Mouse (Mus musculus) liver, postnatal 0 days (tissue): Measurements from ENCODE around the gene Trmt1. TPM values are rescaled to one million over a fixed set of nuclear protein-coding genes. Genes with fewer than 3 reads are reported as not detected.
A peak's percentile ranks its signal among the peaks of the same experiment; 100 is the strongest.
"Not testable (repeated sequence)": the region's sequence is repeated elsewhere in the genome, so short reads cannot be mapped to it uniquely, and the experiment has no call there.

ENCODE experiments used
- ATAC-seq: fragments of 200-750 bp; cut with Nextera tagmentation; 2 replicates; pipeline ENCODE4 v1.8.0; 2017; ENCODE audit warnings: mild to moderate bottlenecking, moderate library complexity
- DNase-seq: peaks from one replicate; pipeline ENCODE4 v3.0.0-alpha.2; 2016
- H3K27ac ChIP-seq: fragments of 300-500 bp; sonication (generic); 2 replicates; pipeline ENCODE4 v1.5.1; 2014; ENCODE audit warnings: antibody characterized with exemption, moderate library complexity, mild to moderate bottlenecking, low read depth
- H3K27me3 ChIP-seq: fragments of 300-500 bp; sonication (generic); 2 replicates; pipeline ENCODE4 v1.6.1; 2014; ENCODE audit warnings: low read length, control low read depth, mixed read lengths; ENCODE audit not compliant: insufficient read depth
- H3K36me3 ChIP-seq: fragments of 300-500 bp; sonication (generic); replicated peaks from 2 replicates; pipeline ENCODE4 v1.6.1; 2014; ENCODE audit warnings: mild to moderate bottlenecking, control low read depth, low read length, moderate library complexity, mixed read lengths; ENCODE audit not compliant: insufficient read depth
- H3K4me1 ChIP-seq: fragments of 300-500 bp; sonication (generic); 2 replicates; pipeline ENCODE4 v1.6.1; 2014; ENCODE audit warnings: antibody characterized with exemption, mild to moderate bottlenecking, control low read depth; ENCODE audit not compliant: insufficient read depth
- H3K4me2 ChIP-seq: fragments of 300-500 bp; sonication (generic); 2 replicates; pipeline ENCODE4 v1.6.1; 2014; ENCODE audit warnings: low read depth, mild to moderate bottlenecking, low read length, moderate library complexity, mixed read lengths
- H3K4me3 ChIP-seq: fragments of 300-500 bp; sonication (generic); 2 replicates; pipeline ENCODE4 v1.5.1; 2014; ENCODE audit warnings: low read depth, low read length
- H3K9ac ChIP-seq: fragments of 300-500 bp; sonication (generic); replicated peaks from 2 replicates; pipeline ENCODE4 v1.6.1; 2014; ENCODE audit warnings: mild to moderate bottlenecking, moderate library complexity
- H3K9me3 ChIP-seq: fragments of 300-500 bp; sonication (generic); 2 replicates; pipeline ENCODE4 v1.6.1; 2016; ENCODE audit warnings: mild to moderate bottlenecking, control low read depth, low read length, mixed read lengths
- CTCF ChIP-seq: sonication (generic); IDR thresholded peaks from 2 replicates; pipeline ENCODE4 v1.5.1; 2016; ENCODE audit warnings: antibody characterized with exemption, low read depth
- EP300 ChIP-seq: IDR thresholded peaks from 2 replicates; pipeline ENCODE4 v1.6.1; 2016; ENCODE audit warnings: antibody characterized with exemption, low read depth, mild to moderate bottlenecking
- WGBS: fragments of 180-500 bp; shearing (Covaris S2); extraction: QIAGEN DNeasy Blood & Tissue Kit; methylation state at CpG from one replicate; pipeline ENCODE4 v1.1.7; 2014; ENCODE audit not compliant: insufficient replicate concordance; 5-methylcytosine and 5-hydroxymethylcytosine counted together
- polyA plus RNA-seq: library from polyadenylated mRNA; unstranded; fragments of >200 nt; fragmentation: Nextera tagmentation; extraction: Ambion mirVana; gene quantifications from 2 replicates; pipeline ENCODE4 v1.2.1, GENCODE M21; 2015

Gene Trmt1
- polyA plus RNA-seq, 1 experiment from 2014 or later = 21.3 TPM

DNA sequence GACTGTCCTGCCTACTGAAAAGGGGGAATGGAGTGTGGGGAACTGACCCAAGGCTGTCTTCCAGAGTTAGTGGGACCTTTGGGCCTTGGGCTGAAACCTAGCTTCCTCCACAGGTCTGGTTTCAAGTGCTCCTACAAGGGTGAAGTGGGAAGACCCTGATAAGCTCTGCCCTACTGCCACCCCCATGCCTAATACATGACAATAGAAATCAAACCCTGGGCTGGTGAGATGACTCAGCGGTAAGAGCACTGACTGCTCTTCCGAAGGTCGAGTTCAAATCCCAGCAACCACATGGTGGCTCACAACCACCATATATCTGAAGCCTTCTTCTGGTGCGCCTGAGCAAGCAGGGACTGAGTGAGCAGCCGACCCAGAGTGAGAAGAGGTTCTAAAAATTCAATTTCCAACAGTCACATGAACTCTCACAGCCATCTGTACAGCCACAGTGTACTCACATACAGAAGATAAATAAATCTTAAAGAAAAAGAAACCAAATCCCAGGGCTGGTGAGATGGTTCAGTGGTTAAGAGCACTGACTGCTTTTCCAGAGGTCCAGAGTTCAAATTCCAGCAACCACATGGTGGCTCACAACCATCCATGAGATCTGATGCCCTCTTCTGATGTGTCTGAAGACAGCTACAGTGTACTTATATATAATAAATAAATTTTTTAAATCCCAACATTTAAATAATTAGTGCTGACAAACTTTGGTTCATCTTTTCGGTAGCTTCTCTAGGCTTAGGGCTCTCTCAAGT lies 17.2 kb upstream of the Trmt1 start:
- no peak overlapping the region for H3K4me3 ChIP-seq
- no peak for TF ChIP-seq CTCF
- no peak for TF ChIP-seq EP300
- no peak overlapping the region for H3K4me2 ChIP-seq
- no peaks in the 10 kb centered on the region for H3K27me3 ChIP-seq
- DNase-seq (no peak), ATAC-seq (no peak)
- peaks cover 15% of the 10 kb centered on the region for H3K4me1 ChIP-seq
- H3K27ac ChIP-seq = no peak overlapping the region
- H3K9ac ChIP-seq = no peak overlapping the region
- 68% methylated on average over 6 of the region's 6 CpGs for WGBS
- H3K9me3 ChIP-seq = no peaks in the 10 kb centered on the region
- peaks cover 8% of the 10 kb centered on the region for H3K36me3 ChIP-seq

DNA sequence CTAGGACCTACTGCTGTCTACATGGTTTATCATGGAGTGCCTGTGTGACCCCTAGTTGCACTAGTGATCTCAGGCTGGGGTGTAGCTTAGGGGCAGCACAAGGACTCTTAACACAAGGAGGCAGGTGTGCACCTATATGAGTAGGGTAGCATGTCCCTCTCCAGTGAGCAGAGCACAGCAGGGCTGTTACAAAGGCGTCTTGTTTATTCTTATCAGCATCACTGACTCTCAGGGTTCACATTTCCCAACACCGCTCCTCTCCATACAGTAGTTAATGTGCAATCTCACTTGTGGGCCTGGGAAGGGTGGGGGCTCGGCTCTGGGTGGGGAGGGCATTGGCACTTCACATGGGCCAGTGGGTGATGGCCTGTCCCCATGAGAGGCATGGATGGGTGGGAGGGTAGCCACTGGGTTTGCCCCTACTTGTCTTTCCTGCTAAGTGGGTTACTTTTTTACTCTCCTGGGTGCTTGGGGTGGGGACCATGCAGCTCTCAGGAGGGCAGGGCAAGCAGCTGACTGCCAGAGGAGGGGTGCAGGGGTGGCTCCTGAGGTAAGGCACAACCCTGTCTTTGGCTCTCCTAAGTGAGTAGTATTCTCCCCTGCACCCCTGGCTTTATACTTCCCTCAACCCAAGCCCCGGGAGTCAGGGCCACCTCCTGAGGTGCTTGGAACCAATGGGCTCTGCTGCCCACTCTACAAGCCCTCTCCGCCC lies 15.7 kb upstream of the Trmt1 start:
- not testable (repeated sequence) for H3K9ac ChIP-seq, DNase-seq, H3K4me3 ChIP-seq, H3K27me3 ChIP-seq, H3K4me2 ChIP-seq, H3K9me3 ChIP-seq
- peak; percentile 81 for ATAC-seq
- 71% methylated on average over 5 of the region's 5 CpGs for WGBS
- Histone ChIP-seq H3K27ac (peak overlapping the region; percentile 57), H3K36me3 (peaks cover 18% of the 10 kb centered on the region), H3K4me1 (peaks cover 13% of the 10 kb centered on the region)

DNA sequence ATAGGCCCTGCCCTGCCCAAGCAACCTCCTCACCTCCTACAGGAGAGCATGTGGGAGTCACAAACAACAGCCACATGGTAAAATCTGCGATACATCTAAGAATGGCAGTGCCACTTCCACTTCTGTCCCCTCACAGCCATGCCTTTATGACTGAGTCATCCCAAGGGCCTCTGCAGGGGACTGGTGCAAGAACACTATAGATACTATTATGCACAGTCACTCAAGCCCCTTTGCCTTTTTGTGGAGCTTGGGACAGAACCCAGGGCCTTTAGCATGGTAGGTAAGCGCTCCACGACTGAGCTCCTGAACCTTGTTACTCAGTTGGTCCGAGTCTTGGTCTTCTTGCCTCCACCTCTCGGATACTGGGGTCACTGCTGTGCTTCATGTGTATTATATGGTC lies 8.8 kb upstream of the Trmt1 start:
- Histone ChIP-seq H3K4me1 (no peaks in the 10 kb centered on the region), H3K4me3 (no peak overlapping the region), H3K27ac (no peak overlapping the region), H3K4me2 (no peak overlapping the region), H3K9me3 (no peaks in the 10 kb centered on the region), H3K27me3 (no peaks in the 10 kb centered on the region), H3K36me3 (peaks cover 35% of the 10 kb centered on the region), H3K9ac (no peak overlapping the region)
- WGBS = 84% methylated on average over 5 of the region's 5 CpGs
- no peak for ATAC-seq
- no peak for TF ChIP-seq EP300
- no peak for DNase-seq

DNA sequence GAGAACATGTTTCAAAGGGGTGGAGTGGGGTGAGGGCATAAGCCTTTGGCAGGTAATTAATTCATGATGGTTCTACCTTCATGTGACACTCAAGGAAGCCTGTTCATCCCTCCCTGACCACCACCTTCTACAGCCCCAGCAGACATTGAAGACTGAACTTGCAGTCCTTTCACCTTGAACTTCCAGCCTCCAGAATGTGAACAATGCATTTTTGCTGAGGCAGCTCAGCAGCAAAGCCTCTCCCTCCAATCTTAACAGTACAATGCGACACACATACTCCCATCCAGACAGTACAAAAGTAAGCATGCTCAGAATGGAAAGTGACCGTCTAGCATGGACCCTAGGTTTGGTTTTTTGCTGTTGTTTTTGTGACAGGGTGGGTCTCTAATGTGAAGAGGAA lies 4.6 kb upstream of the Trmt1 start:
- no peak overlapping the region for H3K4me3 ChIP-seq
- no peak for DNase-seq
- WGBS = 80% methylated on average over 2 of the region's 2 CpGs
- 0 out of 2 replicates have a peak, but pooled peaks cover 12% of the 10 kb centered on the region for H3K36me3 ChIP-seq
- no peak for ATAC-seq
- no peak overlapping the region for H3K4me2 ChIP-seq
- H3K4me1 ChIP-seq = peaks cover 12% of the 10 kb centered on the region
- H3K27ac ChIP-seq = no peak overlapping the region
- H3K9me3 ChIP-seq = no peaks in the 10 kb centered on the region
- no peaks in the 10 kb centered on the region for H3K27me3 ChIP-seq
- TF ChIP-seq CTCF (no peak), EP300 (no peak)
- no peak overlapping the region for H3K9ac ChIP-seq

DNA sequence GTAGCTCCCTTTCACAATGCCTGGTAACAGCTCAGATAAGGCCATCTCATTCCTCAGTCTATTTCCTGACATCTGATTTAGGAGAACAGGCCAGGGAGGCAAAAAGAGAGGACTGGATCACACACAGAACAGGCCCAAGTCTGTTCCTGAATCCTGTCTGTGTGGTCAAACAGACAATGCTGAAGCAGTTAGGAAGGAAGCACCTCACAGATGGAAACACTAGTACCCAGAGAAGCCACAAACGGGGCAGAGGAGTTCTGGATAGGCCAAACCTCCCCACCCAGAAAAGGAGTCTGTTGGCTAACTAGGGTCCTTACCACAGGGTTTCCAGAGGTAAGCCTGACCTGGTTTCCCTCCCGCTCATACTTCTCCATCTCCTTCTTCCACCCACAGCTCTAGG lies 3.9 kb upstream of the Trmt1 start:
- Histone ChIP-seq H3K36me3 (0 out of 2 replicates have a peak, but pooled peaks cover 12% of the 10 kb centered on the region), H3K4me1 (peaks cover 17% of the 10 kb centered on the region), H3K4me3 (no peak overlapping the region), H3K4me2 (no peak overlapping the region), H3K9me3 (no peaks in the 10 kb centered on the region), H3K9ac (no peak overlapping the region), H3K27ac (no peak overlapping the region), H3K27me3 (no peaks in the 10 kb centered on the region)
- ATAC-seq (no peak), DNase-seq (no peak)
- WGBS = 64% methylated on average over 2 of the region's 2 CpGs
- no peak for TF ChIP-seq EP300
- no peak for TF ChIP-seq CTCF

DNA sequence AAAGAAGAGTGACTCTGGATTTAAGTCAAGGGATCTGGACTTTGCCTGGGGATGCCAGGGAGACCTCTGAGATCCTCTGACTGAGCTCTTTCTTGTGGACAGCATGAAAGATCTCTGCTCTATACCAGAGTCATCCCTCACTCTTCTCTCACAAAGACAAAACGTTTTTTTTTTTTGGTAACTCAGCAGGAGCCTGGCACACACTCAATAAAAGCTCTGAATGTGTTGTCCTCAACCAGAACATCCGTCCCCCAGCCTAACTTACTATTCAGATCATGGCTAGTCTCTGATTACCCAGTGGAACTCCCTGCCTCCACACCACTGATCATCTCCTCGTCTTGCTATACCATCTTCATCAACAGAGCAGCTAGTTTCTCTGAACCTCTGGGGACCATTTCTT lies 1.6 kb upstream of the Trmt1 start:
- H3K36me3 ChIP-seq = 0 out of 2 replicates have a peak, but pooled peaks cover 9% of the 10 kb centered on the region
- DNase-seq (no peak), ATAC-seq (no peak)
- TF ChIP-seq EP300 (no peak), CTCF (no peak)
- H3K4me2 ChIP-seq = no peak overlapping the region
- H3K4me1 ChIP-seq = peaks cover 29% of the 10 kb centered on the region
- no peak overlapping the region for H3K9ac ChIP-seq
- H3K9me3 ChIP-seq = no peaks in the 10 kb centered on the region
- 56% methylated on average over 3 of the region's 3 CpGs for WGBS
- no peak overlapping the region for H3K27ac ChIP-seq
- no peak overlapping the region for H3K4me3 ChIP-seq
- H3K27me3 ChIP-seq = no peaks in the 10 kb centered on the region
